Mouse (Mus musculus): ENCODE results near the gene Hcst. TPM values are rescaled to one million over a fixed set of nuclear protein-coding genes. Genes with fewer than 3 reads are reported as not detected.

Gene Hcst
- 0.81 and 1.1 TPM in 2 replicates for polyA plus RNA-seq (2015; fragmentation: Nextera tagmentation; extraction: Ambion mirVana)

GRCm38 (mm10) chr7:30419561-30420499 lies at the start of gene Hcst:
Gene Hcst, minus strand, starts transcription at chr7:30419854.

GRCm38 (mm10) chr7:30457629-30458330 lies 38.1 kb upstream of the Hcst start, which contains the start of the genes Kirrel2 and Nphs1:
Gene Kirrel2, minus strand, starts transcription at chr7:30457690.
Gene Nphs1, plus strand, starts transcription at chr7:30458315.

GRCm38 (mm10) chr7:30444971-30445751 lies 25.5 kb upstream of the Hcst start, which contains the start of gene Aplp1:
Gene Aplp1, minus strand, starts transcription at chr7:30445535.

GRCm38 (mm10) chr7:30421175-30421889 lies 1.7 kb upstream of the Hcst start, which contains the start of gene Nfkbid:
Gene Nfkbid, plus strand, starts transcription at chr7:30421732.

GRCm38 (mm10) chr7:30413596-30413995 lies 6.1 kb downstream of the Hcst start, which contains the start of gene Tyrobp:
Gene Tyrobp, plus strand, starts transcription at chr7:30413760.

Other genes starting within 250 kb of the Hcst start
- gene Cox7a1, start 235.7 kb downstream of the Hcst start, polyA plus RNA-seq (2015; fragmentation: Nextera tagmentation; extraction: Ambion mirVana) = 5.8 and 7.4 TPM in 2 replicates
- 112 and 118 TPM in 2 replicates for gene Capns1, start 221.0 kb downstream of the Hcst start, polyA plus RNA-seq (2015; fragmentation: Nextera tagmentation; extraction: Ambion mirVana)
- 188 and 198 TPM in 2 replicates for gene Polr2i, start 187.9 kb downstream of the Hcst start, polyA plus RNA-seq (2015; fragmentation: Nextera tagmentation; extraction: Ambion mirVana)
- 477 and 510 TPM in 2 replicates for gene Tbcb, start 187.6 kb downstream of the Hcst start, polyA plus RNA-seq (2015; fragmentation: Nextera tagmentation; extraction: Ambion mirVana)
- gene Ovol3, start 184.1 kb downstream of the Hcst start, polyA plus RNA-seq (2015; fragmentation: Nextera tagmentation; extraction: Ambion mirVana) = not detected in 2 replicates
- 0.57 and 0.79 TPM in 2 replicates for gene Thap8, start 139.8 kb downstream of the Hcst start, polyA plus RNA-seq (2015; fragmentation: Nextera tagmentation; extraction: Ambion mirVana)
- 3.5 TPM in 2 replicates for gene Wdr62, start 139.4 kb downstream of the Hcst start, polyA plus RNA-seq (2015; fragmentation: Nextera tagmentation; extraction: Ambion mirVana)
- gene Clip3, start 128.1 kb downstream of the Hcst start, polyA plus RNA-seq (2015; fragmentation: Nextera tagmentation; extraction: Ambion mirVana) = 106 and 124 TPM in 2 replicates
- 129 and 146 TPM in 2 replicates for gene Alkbh6, start 111.1 kb downstream of the Hcst start, polyA plus RNA-seq (2015; fragmentation: Nextera tagmentation; extraction: Ambion mirVana)
- 12.1 and 14.5 TPM in 2 replicates for gene Syne4, start 105.0 kb downstream of the Hcst start, polyA plus RNA-seq (2015; fragmentation: Nextera tagmentation; extraction: Ambion mirVana)
- gene E130208F15Rik, start 98.1 kb downstream of the Hcst start, polyA plus RNA-seq (2015; fragmentation: Nextera tagmentation; extraction: Ambion mirVana) = not detected in 2 replicates
- gene Sdhaf1, start 96.0 kb downstream of the Hcst start, polyA plus RNA-seq (2015; fragmentation: Nextera tagmentation; extraction: Ambion mirVana) = 20.0 and 20.8 TPM in 2 replicates
- 17.5 and 17.7 TPM in 2 replicates for gene Lrfn3, start 57.1 kb downstream of the Hcst start, polyA plus RNA-seq (2015; fragmentation: Nextera tagmentation; extraction: Ambion mirVana)
- 65.9 and 77.3 TPM in 2 replicates for gene Tyrobp, start 6.1 kb downstream of the Hcst start, polyA plus RNA-seq (2015; fragmentation: Nextera tagmentation; extraction: Ambion mirVana)
- gene Nfkbid, start 1.9 kb upstream of the Hcst start, polyA plus RNA-seq (2015; fragmentation: Nextera tagmentation; extraction: Ambion mirVana) = 2.8 and 3.3 TPM in 2 replicates
- 663 and 695 TPM in 2 replicates for gene Aplp1, start 25.7 kb upstream of the Hcst start, polyA plus RNA-seq (2015; fragmentation: Nextera tagmentation; extraction: Ambion mirVana)
- 0.46 and 0.90 TPM in 2 replicates for gene Kirrel2, start 37.8 kb upstream of the Hcst start, polyA plus RNA-seq (2015; fragmentation: Nextera tagmentation; extraction: Ambion mirVana)
- gene Nphs1, start 38.5 kb upstream of the Hcst start, polyA plus RNA-seq (2015; fragmentation: Nextera tagmentation; extraction: Ambion mirVana) = 0.06 and 0.13 TPM in 2 replicates
- gene Prodh2, start 73.8 kb upstream of the Hcst start, polyA plus RNA-seq (2015; fragmentation: Nextera tagmentation; extraction: Ambion mirVana) = 0.43 TPM in 1 of 2 replicates, not detected in the other
- gene Arhgap33, start 115.2 kb upstream of the Hcst start, polyA plus RNA-seq (2015; fragmentation: Nextera tagmentation; extraction: Ambion mirVana) = 45.5 and 62.8 TPM in 2 replicates
- 19.0 and 20.8 TPM in 2 replicates for gene Hspb6, start 132.3 kb upstream of the Hcst start, polyA plus RNA-seq (2015; fragmentation: Nextera tagmentation; extraction: Ambion mirVana)
- gene Proser3, start 132.4 kb upstream of the Hcst start, polyA plus RNA-seq (2015; fragmentation: Nextera tagmentation; extraction: Ambion mirVana) = 3.0 and 4.7 TPM in 2 replicates
- 51.7 and 55.9 TPM in 2 replicates for gene Lin37, start 140.0 kb upstream of the Hcst start, polyA plus RNA-seq (2015; fragmentation: Nextera tagmentation; extraction: Ambion mirVana)
- gene U2af1l4, start 143.4 kb upstream of the Hcst start, polyA plus RNA-seq (2015; fragmentation: Nextera tagmentation; extraction: Ambion mirVana) = 102 and 106 TPM in 2 replicates
- gene Gm49396, start 143.5 kb upstream of the Hcst start, polyA plus RNA-seq (2015; fragmentation: Nextera tagmentation; extraction: Ambion mirVana) = 6.7 and 8.0 TPM in 2 replicates
- gene Psenen, start 143.8 kb upstream of the Hcst start, polyA plus RNA-seq (2015; fragmentation: Nextera tagmentation; extraction: Ambion mirVana) = 161 and 167 TPM in 2 replicates
- gene Igflr1, start 145.6 kb upstream of the Hcst start, polyA plus RNA-seq (2015; fragmentation: Nextera tagmentation; extraction: Ambion mirVana) = 1.6 and 4.3 TPM in 2 replicates
- gene Kmt2b, start 168.9 kb upstream of the Hcst start, polyA plus RNA-seq (2015; fragmentation: Nextera tagmentation; extraction: Ambion mirVana) = 5.3 and 8.5 TPM in 2 replicates
- 0.20 and 0.44 TPM in 2 replicates for gene Zbtb32, start 179.1 kb upstream of the Hcst start, polyA plus RNA-seq (2015; fragmentation: Nextera tagmentation; extraction: Ambion mirVana)
- 0.31 and 0.53 TPM in 2 replicates for gene Upk1a, start 193.0 kb upstream of the Hcst start, polyA plus RNA-seq (2015; fragmentation: Nextera tagmentation; extraction: Ambion mirVana)
- 1,537 and 1,621 TPM in 2 replicates for gene Cox6b1, start 206.3 kb upstream of the Hcst start, polyA plus RNA-seq (2015; fragmentation: Nextera tagmentation; extraction: Ambion mirVana)
- 0.14 TPM in 1 of 2 replicates, not detected in the other for gene Etv2, start 216.0 kb upstream of the Hcst start, polyA plus RNA-seq (2015; fragmentation: Nextera tagmentation; extraction: Ambion mirVana)
- gene Rbm42, start 230.5 kb upstream of the Hcst start, polyA plus RNA-seq (2015; fragmentation: Nextera tagmentation; extraction: Ambion mirVana) = 120 and 125 TPM in 2 replicates
- 16.8 and 18.2 TPM in 2 replicates for gene Haus5, start 245.1 kb upstream of the Hcst start, polyA plus RNA-seq (2015; fragmentation: Nextera tagmentation; extraction: Ambion mirVana)

Data from neural tube, postnatal 0 days (tissue).